Mouse (Mus musculus) lung, embryonic 16.5 days (tissue): ENCODE data around the gene Ofd1. TPM values are rescaled to one million over a fixed set of nuclear protein-coding genes. Genes with fewer than 3 reads are reported as not detected.

Experiments used
- ATAC-seq: fragments of 200-750 bp; cut with Nextera tagmentation; 2 replicates; pipeline ENCODE4 v1.8.0; 2017; ENCODE audit warnings: low read depth, mild to moderate bottlenecking, moderate library complexity
- H3K27ac ChIP-seq: fragments of 300-500 bp; sonication (generic); 2 replicates; pipeline ENCODE4 v1.5.1; 2014; ENCODE audit warnings: mild to moderate bottlenecking, control low read depth, low read length
- H3K27me3 ChIP-seq: fragments of 300-500 bp; sonication (generic); 2 replicates; pipeline ENCODE4 v1.6.1; 2014; ENCODE audit warnings: low read depth, low read length, mixed read lengths; ENCODE audit not compliant: control insufficient read depth, insufficient read depth
- H3K36me3 ChIP-seq: fragments of 300-500 bp; sonication (generic); 2 replicates; pipeline ENCODE4 v1.6.1; 2014; ENCODE audit warnings: low read length; ENCODE audit not compliant: control insufficient read depth, insufficient read depth
- H3K4me1 ChIP-seq: fragments of 300-500 bp; sonication (generic); replicated peaks from 2 replicates; pipeline ENCODE4 v1.6.1; 2014; ENCODE audit warnings: low read length, mixed read lengths; ENCODE audit not compliant: control insufficient read depth, insufficient read depth
- H3K4me2 ChIP-seq: fragments of 300-500 bp; sonication (generic); 2 replicates; pipeline ENCODE4 v1.6.1; 2014; ENCODE audit warnings: low read depth, low read length, control low read depth
- H3K4me3 ChIP-seq: fragments of 300-500 bp; sonication (generic); 2 replicates; pipeline ENCODE4 v1.5.1; 2014; ENCODE audit warnings: mild to moderate bottlenecking, low read length, control low read depth
- H3K9ac ChIP-seq: fragments of 300-500 bp; sonication (generic); 2 replicates; pipeline ENCODE4 v1.6.1; 2014; ENCODE audit warnings: low read length, control low read depth
- H3K9me3 ChIP-seq: fragments of 300-500 bp; sonication (generic); 2 replicates; pipeline ENCODE4 v1.6.1; 2016; ENCODE audit warnings: low read length; ENCODE audit not compliant: control insufficient read depth
- WGBS: fragments of 180-500 bp; shearing (Covaris S2); extraction: QIAGEN DNeasy Blood & Tissue Kit; methylation state at CpG from one replicate; pipeline ENCODE4 v1.1.7; 2014; 5-methylcytosine and 5-hydroxymethylcytosine counted together
- polyA plus RNA-seq: library from polyadenylated mRNA; unstranded; fragments of >200 nt; fragmentation: Nextera tagmentation; extraction: Ambion mirVana; gene quantifications from 2 replicates; pipeline ENCODE4 v1.2.1, GENCODE M21; 2015

Gene Ofd1
- polyA plus RNA-seq = 6.8 and 6.9 TPM in 2 replicates

GRCm38 (mm10) chrX:166440616-166441063 is at the start of gene Ofd1:
Gene Ofd1, minus strand, starts transcription at chrX:166440704.
- peak; percentile 99 for ATAC-seq
- Histone ChIP-seq H3K4me2 (peak within 1 kb of the TSS; percentile 65), H3K9ac (peak within 1 kb of the TSS; percentile 72), H3K27ac (peak within 1 kb of the TSS; percentile 78), H3K36me3 (no peaks in the 10 kb centered on the region), H3K27me3 (no peaks in the 10 kb centered on the region; the same call in 1 of the 2 replicates), H3K9me3 (no peaks in the 10 kb centered on the region), H3K4me3 (peak within 1 kb of the TSS; percentile 68), H3K4me1 (peaks cover 6% of the 10 kb centered on the region; the same call in 1 of the 2 replicates)
- 9% methylated on average over 41 of the region's 44 CpGs for WGBS

- Histone ChIP-seq H3K27me3 (no peaks in the 10 kb centered on the region), H3K36me3 (no peaks in the 10 kb centered on the region; the same call in 1 of the 2 replicates), H3K4me2 (peak within 1 kb of the TSS; percentile 65), H3K9ac (peak within 1 kb of the TSS; percentile 85), H3K4me3 (peak within 1 kb of the TSS; percentile 68), H3K27ac (peak within 1 kb of the TSS; percentile 81), H3K4me1 (no peaks in the 10 kb centered on the region), H3K9me3 (no peaks in the 10 kb centered on the region; the same call in 1 of the 2 replicates)
- whole genome bisulfite sequencing = 18% methylated on average over 41 of the region's 41 CpGs
- ATAC-seq = peak; percentile 99
These were observed 39.0 kb upstream of the Ofd1 start, which contains the start of gene Rab9 for GRCm38 (mm10) chrX:166479365-166479983. Gene Rab9, minus strand, starts transcription at chrX:166479867.

DNA sequence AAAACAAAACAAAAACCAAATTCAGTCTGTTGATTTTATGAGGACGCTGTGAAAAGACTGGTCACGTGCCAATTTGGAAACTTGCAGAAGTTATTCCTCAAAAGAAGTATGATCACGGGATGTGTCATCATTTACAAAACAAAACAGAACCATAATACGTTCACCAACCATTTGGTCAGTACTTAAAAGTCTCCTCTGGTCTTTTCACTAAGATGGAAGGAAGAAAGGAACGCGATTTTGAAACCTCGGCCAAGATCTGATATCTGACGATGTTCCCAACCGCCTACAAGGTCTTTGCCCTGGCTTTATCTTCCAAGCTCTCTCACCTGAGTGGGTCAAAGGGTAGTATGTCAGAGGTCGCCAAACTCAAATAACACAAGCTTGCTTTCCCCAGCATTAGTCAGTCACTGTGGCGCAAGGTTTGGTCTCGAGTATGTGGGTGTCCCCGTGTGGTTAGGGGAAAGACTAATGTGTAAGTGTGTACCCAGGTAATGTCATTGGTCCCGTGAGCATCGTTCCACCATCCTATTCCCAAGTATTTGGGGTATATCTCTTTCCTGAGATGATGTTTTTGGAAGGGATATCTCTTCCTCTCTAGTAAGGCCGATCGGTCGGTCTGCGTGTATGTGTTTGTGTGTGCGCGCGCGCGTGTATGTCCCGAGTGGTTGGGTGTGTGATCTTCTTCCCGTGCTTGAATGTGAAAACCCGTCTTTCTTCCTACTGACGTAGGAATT is 38.3 kb upstream of the Ofd1 start:
- H3K4me2 ChIP-seq = peak overlapping the region; percentile 65
- peak overlapping the region; percentile 81 for H3K27ac ChIP-seq
- 16% methylated on average over 28 of the region's 28 CpGs for WGBS
- H3K36me3 ChIP-seq = no peaks in the 10 kb centered on the region; the same call in 1 of the 2 replicates
- H3K9me3 ChIP-seq = no peaks in the 10 kb centered on the region; the same call in 1 of the 2 replicates
- no peaks in the 10 kb centered on the region for H3K4me1 ChIP-seq
- H3K4me3 ChIP-seq = peak overlapping the region; percentile 68
- ATAC-seq = peak; percentile 5
- peak overlapping the region; percentile 85 for H3K9ac ChIP-seq
- no peaks in the 10 kb centered on the region for H3K27me3 ChIP-seq

GRCm38 (mm10) chrX:166477393-166477792 is 36.9 kb upstream of the Ofd1 start:
- Histone ChIP-seq H3K27me3 (no peaks in the 10 kb centered on the region), H3K4me2 (peak overlapping the region; percentile 65), H3K27ac (no peak overlapping the region), H3K9ac (0 out of 2 replicates have a peak overlapping the region, but pooled peaks have one; percentile 20), H3K4me3 (peak overlapping the region; percentile 68), H3K9me3 (no peaks in the 10 kb centered on the region; the same call in 1 of the 2 replicates), H3K36me3 (no peaks in the 10 kb centered on the region; the same call in 1 of the 2 replicates), H3K4me1 (no peaks in the 10 kb centered on the region)
- no peak for ATAC-seq
- WGBS = 52% methylated on average over 6 of the region's 6 CpGs

- H3K27me3 ChIP-seq = no peaks in the 10 kb centered on the region; the same call in 1 of the 2 replicates
- H3K4me2 ChIP-seq = no peak overlapping the region
- no peak overlapping the region for H3K27ac ChIP-seq
- no peaks in the 10 kb centered on the region for H3K9me3 ChIP-seq
- H3K9ac ChIP-seq = no peak overlapping the region
- no peaks in the 10 kb centered on the region; the same call in 1 of the 2 replicates for H3K36me3 ChIP-seq
- ATAC-seq = no peak
- 69% methylated on average over 6 of the region's 6 CpGs for WGBS
- no peak overlapping the region for H3K4me3 ChIP-seq
- no peaks in the 10 kb centered on the region for H3K4me1 ChIP-seq
These were observed 32.1 kb upstream of the Ofd1 start for GRCm38 (mm10) chrX:166472612-166473011.

DNA sequence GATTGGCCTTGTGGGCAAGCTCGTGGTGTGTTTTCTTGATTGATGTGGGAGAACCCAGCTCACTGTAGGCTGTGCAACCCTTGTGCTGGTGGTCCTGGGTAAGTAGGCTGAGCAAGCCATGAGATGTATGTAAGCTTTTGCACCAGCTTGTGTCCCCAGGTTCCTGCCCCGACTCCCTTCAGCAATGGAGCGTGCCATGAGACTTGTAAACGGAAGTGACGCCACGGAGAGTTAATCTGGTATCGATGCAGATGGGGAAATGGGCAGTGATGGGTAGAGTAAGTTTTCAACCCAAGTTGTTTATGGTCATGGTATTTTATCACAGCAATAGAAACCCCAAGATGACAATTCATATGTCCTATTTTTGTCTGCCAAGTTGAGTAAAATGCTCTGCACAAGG is 27.8 kb upstream of the Ofd1 start:
- no peak for ATAC-seq
- Histone ChIP-seq H3K9ac (no peak overlapping the region), H3K4me1 (no peaks in the 10 kb centered on the region), H3K27me3 (no peaks in the 10 kb centered on the region; the same call in 1 of the 2 replicates), H3K4me3 (no peak overlapping the region), H3K4me2 (no peak overlapping the region), H3K27ac (no peak overlapping the region), H3K9me3 (no peaks in the 10 kb centered on the region), H3K36me3 (no peaks in the 10 kb centered on the region)
- 96% methylated on average over 7 of the region's 7 CpGs for WGBS

DNA sequence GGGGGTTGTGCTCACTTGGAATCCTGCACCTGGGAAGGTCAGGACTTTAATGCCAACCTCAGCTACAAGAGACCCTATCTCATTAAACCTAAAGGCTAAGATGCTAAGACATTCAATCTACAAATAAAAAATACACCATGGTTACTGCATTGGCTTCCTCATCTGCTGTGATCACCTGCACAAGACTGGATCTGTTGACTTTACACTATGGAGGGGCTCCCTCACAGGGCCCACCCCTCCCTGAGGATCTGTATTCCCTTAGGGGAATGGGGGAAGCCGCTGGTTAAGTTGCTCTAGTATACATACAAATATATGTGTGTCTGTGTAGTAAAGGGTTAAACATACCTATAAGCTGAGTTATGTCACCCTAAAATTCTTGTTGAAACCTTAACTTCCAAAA is 15.0 kb upstream of the Ofd1 start:
- Histone ChIP-seq H3K4me1 (no peaks in the 10 kb centered on the region), H3K4me3 (no peak overlapping the region), H3K4me2 (no peak overlapping the region), H3K27me3 (no peaks in the 10 kb centered on the region), H3K9me3 (no peaks in the 10 kb centered on the region), H3K9ac (no peak overlapping the region), H3K36me3 (no peaks in the 10 kb centered on the region; the same call in 1 of the 2 replicates), H3K27ac (no peak overlapping the region)
- WGBS = 93% methylated on average over 1 of the region's 1 CpGs
- no peak for ATAC-seq

DNA sequence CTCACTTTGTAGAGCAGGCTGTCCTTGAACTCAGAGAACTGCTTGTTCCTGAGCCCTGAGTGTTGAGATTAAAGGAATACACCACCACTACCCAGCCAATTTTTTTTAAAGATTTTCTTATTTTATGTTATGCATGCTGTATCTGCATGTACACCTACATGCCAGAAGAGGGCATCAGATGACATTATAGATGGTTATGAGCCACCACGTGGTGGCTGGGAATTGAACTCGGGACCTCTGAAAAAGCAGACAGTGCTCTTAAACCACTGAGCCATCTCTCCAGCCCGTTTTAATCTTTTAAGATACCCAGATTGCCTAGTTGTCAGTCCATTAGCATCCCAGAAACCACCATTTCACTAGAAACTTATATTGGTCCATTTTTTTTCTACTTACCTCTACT is 13.8 kb upstream of the Ofd1 start:
- ATAC-seq = no peak

GRCm38 (mm10) chrX:166453532-166453931 is 13.0 kb upstream of the Ofd1 start:
- Histone ChIP-seq H3K4me2 (no peak overlapping the region), H3K27me3 (no peaks in the 10 kb centered on the region), H3K4me1 (no peaks in the 10 kb centered on the region), H3K4me3 (no peak overlapping the region), H3K9me3 (no peaks in the 10 kb centered on the region), H3K9ac (no peak overlapping the region), H3K36me3 (no peaks in the 10 kb centered on the region; the same call in 1 of the 2 replicates), H3K27ac (no peak overlapping the region)
- ATAC-seq = no peak
- 70% methylated on average over 6 of the region's 6 CpGs for WGBS

More for the DNA sequence above, 13.8 kb upstream of the Ofd1 start:
- no peaks in the 10 kb centered on the region for H3K27me3 ChIP-seq
- WGBS = 67% methylated on average over 3 of the region's 3 CpGs
- no peak overlapping the region for H3K4me3 ChIP-seq
- no peaks in the 10 kb centered on the region; the same call in 1 of the 2 replicates for H3K36me3 ChIP-seq
- no peaks in the 10 kb centered on the region for H3K4me1 ChIP-seq
- H3K9ac ChIP-seq = no peak overlapping the region
- H3K4me2 ChIP-seq = no peak overlapping the region
- H3K9me3 ChIP-seq = no peaks in the 10 kb centered on the region
- no peak overlapping the region for H3K27ac ChIP-seq
